Mouse (Mus musculus): Measurements from ENCODE around the gene Runx1. TPM values are rescaled to one million over a fixed set of nuclear protein-coding genes. Genes with fewer than 3 reads are reported as not detected.

The Runx1 gene
- polyA plus RNA-seq, 1 experiment from 2014 or later: 1.2 TPM

DNA sequence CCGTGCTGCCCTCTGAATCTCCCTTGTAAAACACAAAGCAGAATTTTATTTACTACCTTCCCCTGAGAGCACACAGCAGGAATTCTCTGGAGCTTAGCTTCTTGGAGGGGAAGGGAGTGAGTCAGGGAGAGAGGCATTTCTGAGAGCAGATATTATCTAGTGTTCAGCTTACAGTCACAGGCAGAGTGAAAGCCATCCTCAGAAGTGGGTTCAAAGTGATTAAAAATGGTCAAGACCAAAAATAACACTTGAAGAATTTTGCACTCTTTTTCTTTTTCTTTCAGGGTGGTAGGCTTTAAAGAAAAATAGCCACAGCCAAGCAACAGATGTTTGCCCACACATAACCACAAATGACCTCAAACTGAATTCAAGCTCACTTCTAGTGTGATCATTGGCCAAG lies 115.8 kb downstream of the Runx1 start:
- Histone ChIP-seq H3K4me1 (ENCODE audit: control insufficient read depth, insufficient read depth, low read length) (no peaks in the 10 kb centered on the region), H3K9me3 (ENCODE audit: control insufficient read depth, low read length) (no peaks in the 10 kb centered on the region), H3K36me3 (ENCODE audit: control insufficient read depth, insufficient read depth, low read length) (no peaks in the 10 kb centered on the region), H3K27ac (ENCODE audit: low read depth, low read length) (no peak overlapping the region), H3K4me3 (ENCODE audit: low read depth, low read length) (no peak overlapping the region), H3K27me3 (ENCODE audit: control insufficient read depth, insufficient read depth, low read length) (no peaks in the 10 kb centered on the region), H3K4me2 (ENCODE audit: low read depth) (no peak overlapping the region), H3K9ac (ENCODE audit: low read length) (no peak overlapping the region)
- ATAC-seq (ENCODE audit: insufficient read depth, low FRiP score, low TSS enrichment) (no peak), DNase-seq (ENCODE audit: low spot score) (no peak)
- 16% methylated on average over 1 of the region's 1 CpGs for WGBS

DNA sequence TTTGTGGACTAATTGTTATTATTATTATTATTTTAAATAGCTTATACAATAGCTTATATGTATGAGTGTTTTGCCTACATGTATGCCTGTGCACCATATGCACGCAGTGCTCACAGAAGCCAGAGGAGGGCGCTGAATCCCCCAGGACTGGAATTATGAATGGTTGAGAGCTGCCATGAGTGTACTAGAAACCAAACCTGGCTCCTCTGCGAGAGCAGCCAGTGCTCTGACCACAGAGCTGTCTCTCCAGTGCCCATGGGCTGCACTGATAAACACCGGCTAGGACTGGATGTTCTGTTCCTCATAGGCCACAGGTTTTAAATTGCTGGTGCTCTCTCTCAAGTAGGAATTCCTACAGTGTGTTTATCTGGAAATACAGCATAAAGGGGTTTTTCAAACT lies 117.2 kb downstream of the Runx1 start:
- Histone ChIP-seq H3K9ac (ENCODE audit: low read length) (no peak overlapping the region), H3K4me3 (ENCODE audit: low read depth, low read length) (no peak overlapping the region), H3K4me1 (ENCODE audit: control insufficient read depth, insufficient read depth, low read length) (no peaks in the 10 kb centered on the region), H3K27ac (ENCODE audit: low read depth, low read length) (no peak overlapping the region), H3K4me2 (ENCODE audit: low read depth) (no peak overlapping the region), H3K36me3 (ENCODE audit: control insufficient read depth, insufficient read depth, low read length) (no peaks in the 10 kb centered on the region), H3K27me3 (ENCODE audit: control insufficient read depth, insufficient read depth, low read length) (no peaks in the 10 kb centered on the region), H3K9me3 (ENCODE audit: control insufficient read depth, low read length) (no peaks in the 10 kb centered on the region)
- WGBS: 66% methylated on average over 4 of the region's 4 CpGs
- ATAC-seq (ENCODE audit: insufficient read depth, low FRiP score, low TSS enrichment): no peak
- DNase-seq (ENCODE audit: low spot score): no peak

DNA sequence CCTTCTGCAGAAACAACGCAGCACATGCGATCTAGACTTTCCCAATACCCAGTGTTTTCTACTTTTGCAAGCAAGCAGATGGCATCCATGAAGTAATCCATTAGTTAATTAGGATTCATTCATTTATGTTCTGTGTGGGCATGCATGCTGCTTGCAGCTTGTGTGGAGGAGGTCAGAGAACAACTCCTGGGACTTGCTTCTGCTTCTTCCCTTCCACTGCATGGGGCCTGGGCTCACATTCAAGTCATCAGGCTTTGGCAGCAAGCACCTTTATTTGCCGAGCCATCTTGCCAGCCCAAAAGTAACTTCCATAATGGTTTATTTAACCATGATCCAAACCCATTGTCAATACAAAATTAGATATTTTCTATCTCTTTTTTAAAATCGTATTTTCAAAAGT lies 118.2 kb downstream of the Runx1 start:
- Histone ChIP-seq H3K4me2 (ENCODE audit: low read depth) (no peak overlapping the region), H3K27me3 (ENCODE audit: control insufficient read depth, insufficient read depth, low read length) (no peaks in the 10 kb centered on the region), H3K27ac (ENCODE audit: low read depth, low read length) (no peak overlapping the region), H3K9me3 (ENCODE audit: control insufficient read depth, low read length) (no peaks in the 10 kb centered on the region), H3K36me3 (ENCODE audit: control insufficient read depth, insufficient read depth, low read length) (no peaks in the 10 kb centered on the region), H3K4me1 (ENCODE audit: control insufficient read depth, insufficient read depth, low read length) (no peaks in the 10 kb centered on the region), H3K4me3 (ENCODE audit: low read depth, low read length) (no peak overlapping the region), H3K9ac (ENCODE audit: low read length) (no peak overlapping the region)
- ATAC-seq (ENCODE audit: insufficient read depth, low FRiP score, low TSS enrichment) (no peak), DNase-seq (ENCODE audit: low spot score) (no peak)
- WGBS: 84% methylated on average over 4 of the region's 4 CpGs

DNA sequence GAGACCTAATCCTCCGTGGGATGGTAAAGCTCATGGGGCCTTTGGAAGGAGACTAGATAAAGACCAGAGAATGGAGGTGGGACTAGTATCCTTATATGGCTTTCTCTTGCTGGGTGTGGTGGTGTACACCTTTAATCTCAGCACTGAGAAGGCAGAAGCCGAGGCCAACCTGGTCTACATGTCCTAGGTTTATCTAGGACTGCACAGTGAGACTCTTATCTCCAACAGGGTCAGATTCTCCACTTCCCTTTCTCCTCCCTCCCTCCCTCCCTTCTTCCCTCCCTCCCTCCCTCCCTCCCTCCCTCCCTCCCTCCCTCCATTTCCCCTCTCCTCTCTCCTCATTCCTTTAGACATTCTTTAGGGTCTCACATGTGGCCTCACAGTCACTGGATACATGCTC lies 118.8 kb downstream of the Runx1 start:
- no peak for ATAC-seq (ENCODE audit: insufficient read depth, low FRiP score, low TSS enrichment)
- WGBS: 80% methylated on average over 2 of the region's 2 CpGs
- Histone ChIP-seq H3K4me1 (ENCODE audit: control insufficient read depth, insufficient read depth, low read length) (no peaks in the 10 kb centered on the region), H3K9me3 (ENCODE audit: control insufficient read depth, low read length) (no peaks in the 10 kb centered on the region), H3K27ac (ENCODE audit: low read depth, low read length) (no peak overlapping the region), H3K9ac (ENCODE audit: low read length) (no peak overlapping the region), H3K4me2 (ENCODE audit: low read depth) (no peak overlapping the region), H3K4me3 (ENCODE audit: low read depth, low read length) (no peak overlapping the region), H3K27me3 (ENCODE audit: control insufficient read depth, insufficient read depth, low read length) (no peaks in the 10 kb centered on the region), H3K36me3 (ENCODE audit: control insufficient read depth, insufficient read depth, low read length) (no peaks in the 10 kb centered on the region)
- no peak for DNase-seq (ENCODE audit: low spot score)

DNA sequence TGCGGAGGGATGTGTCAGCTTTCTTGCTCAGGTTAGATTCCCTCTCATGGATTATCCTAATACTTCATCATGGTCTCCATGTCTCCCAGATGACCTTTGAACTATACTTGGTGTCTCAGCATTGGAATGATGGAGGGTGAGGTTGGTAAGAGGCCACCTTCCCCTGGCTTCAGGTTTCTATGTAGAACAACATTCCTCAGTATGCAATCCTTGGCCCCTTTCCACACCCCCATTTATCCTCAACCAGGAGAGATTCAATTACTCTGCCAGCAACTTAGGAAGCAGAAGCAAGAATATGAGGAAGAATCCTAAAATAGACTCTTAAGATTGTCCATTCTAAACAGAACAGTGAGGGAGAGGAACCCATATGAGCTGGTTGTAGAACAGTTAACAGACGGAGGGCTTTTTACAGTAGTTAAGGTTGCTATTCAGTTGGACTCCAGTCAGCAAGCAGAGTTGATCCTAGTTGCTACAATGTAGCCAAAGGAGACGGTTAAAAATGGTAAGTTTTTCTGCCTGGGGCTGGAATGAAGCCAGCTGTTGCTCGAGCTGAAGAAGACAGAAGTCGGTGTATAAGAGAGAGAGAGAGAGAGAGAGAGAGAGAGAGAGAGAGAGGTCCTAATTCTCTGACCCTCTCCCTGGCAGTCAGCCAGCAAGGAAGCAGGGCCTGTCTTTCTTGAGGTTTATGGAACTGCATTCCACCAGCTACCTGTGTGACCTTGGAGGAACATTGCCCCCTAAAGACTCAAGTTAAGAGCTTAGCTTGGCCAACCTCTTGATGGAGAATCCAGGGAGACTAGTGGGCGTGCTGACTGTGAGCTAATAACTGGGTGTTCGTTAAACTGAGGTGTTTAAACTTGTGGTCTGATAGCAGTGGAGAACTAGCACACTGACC lies 120.1 kb downstream of the Runx1 start:
- H3K4me2 ChIP-seq (ENCODE audit: low read depth): no peak overlapping the region
- peaks cover 2% of the 10 kb centered on the region for H3K27me3 ChIP-seq (ENCODE audit: control insufficient read depth, insufficient read depth, low read length)
- no peaks in the 10 kb centered on the region for H3K9me3 ChIP-seq (ENCODE audit: control insufficient read depth, low read length)
- ATAC-seq (ENCODE audit: insufficient read depth, low FRiP score, low TSS enrichment) (no peak), DNase-seq (ENCODE audit: low spot score) (no peak)
- H3K9ac ChIP-seq (ENCODE audit: low read length): no peak overlapping the region
- no peaks in the 10 kb centered on the region for H3K36me3 ChIP-seq (ENCODE audit: control insufficient read depth, insufficient read depth, low read length)
- no peak overlapping the region for H3K27ac ChIP-seq (ENCODE audit: low read depth, low read length)
- no peaks in the 10 kb centered on the region for H3K4me1 ChIP-seq (ENCODE audit: control insufficient read depth, insufficient read depth, low read length)
- 78% methylated on average over 7 of the region's 7 CpGs for WGBS
- H3K4me3 ChIP-seq (ENCODE audit: low read depth, low read length): no peak overlapping the region

DNA sequence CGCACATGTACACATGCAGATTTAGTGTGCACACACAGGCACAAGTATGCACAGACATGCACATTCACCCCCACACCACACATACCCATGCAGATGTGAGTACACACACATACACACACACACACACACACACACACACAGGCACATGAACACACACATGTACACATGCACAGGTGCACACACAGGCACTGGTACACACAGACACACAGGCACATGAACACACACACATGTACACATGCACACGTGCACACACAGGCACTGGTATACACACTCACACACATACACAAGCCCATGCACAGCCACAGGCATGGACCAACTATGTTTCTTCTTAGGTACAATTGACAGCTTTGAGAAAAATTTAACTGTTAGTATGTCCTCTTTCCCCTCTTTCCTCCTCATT lies 122.1 kb downstream of the Runx1 start:
- no peaks in the 10 kb centered on the region for H3K9me3 ChIP-seq (ENCODE audit: control insufficient read depth, low read length)
- no peak overlapping the region for H3K27ac ChIP-seq (ENCODE audit: low read depth, low read length)
- peaks cover 20% of the 10 kb centered on the region for H3K27me3 ChIP-seq (ENCODE audit: control insufficient read depth, insufficient read depth, low read length)
- WGBS: 91% methylated on average over 2 of the region's 2 CpGs
- H3K4me1 ChIP-seq (ENCODE audit: control insufficient read depth, insufficient read depth, low read length): peaks cover 1% of the 10 kb centered on the region; the same call in 1 of the 2 replicates
- no peak overlapping the region for H3K4me3 ChIP-seq (ENCODE audit: low read depth, low read length)
- DNase-seq (ENCODE audit: low spot score) (no peak), ATAC-seq (ENCODE audit: insufficient read depth, low FRiP score, low TSS enrichment) (no peak)
- no peak overlapping the region for H3K4me2 ChIP-seq (ENCODE audit: low read depth)
- H3K36me3 ChIP-seq (ENCODE audit: control insufficient read depth, insufficient read depth, low read length): no peaks in the 10 kb centered on the region
- H3K9ac ChIP-seq (ENCODE audit: low read length): no peak overlapping the region

DNA sequence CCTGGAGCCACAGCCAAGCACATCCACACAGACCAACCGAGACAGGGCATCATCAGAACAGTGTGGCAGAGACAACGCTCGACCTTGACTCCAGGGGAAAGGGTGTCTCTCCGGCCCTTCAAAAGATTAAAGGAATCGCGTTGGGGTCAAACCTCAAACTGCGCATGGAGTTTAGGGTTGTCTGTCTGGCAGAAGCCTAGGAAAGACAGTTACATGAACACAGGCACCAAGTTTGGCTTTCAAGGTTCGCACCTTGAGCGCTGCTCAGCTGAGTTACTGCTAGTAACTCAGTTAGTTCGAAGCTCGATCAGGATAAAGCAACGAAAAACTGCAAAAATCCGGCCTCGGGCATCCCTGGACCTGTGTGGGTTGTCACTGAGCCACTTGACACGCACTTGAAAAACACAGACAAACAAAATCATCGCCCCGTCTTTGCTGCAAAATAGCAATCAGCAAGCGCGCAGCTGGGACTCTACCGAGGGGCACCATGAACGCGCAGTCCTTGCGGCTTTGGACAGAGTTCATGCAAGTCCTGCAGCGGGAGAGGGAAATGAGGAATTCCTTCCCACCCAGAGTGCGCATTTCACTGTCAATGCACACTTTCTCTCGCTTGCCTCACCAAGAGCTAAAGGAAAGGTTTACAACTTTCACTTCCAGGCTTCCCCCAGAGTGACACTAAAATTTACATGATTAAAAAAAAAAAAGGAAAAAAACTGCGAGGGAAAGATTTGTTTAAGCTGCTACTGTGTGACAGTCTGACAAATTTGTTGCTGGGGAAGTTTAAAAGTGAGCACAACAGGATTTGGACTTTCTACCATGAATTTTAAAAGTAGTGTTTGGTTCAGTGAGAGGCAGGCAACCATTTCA lies 126.2 kb downstream of the Runx1 start:
- Histone ChIP-seq H3K4me1 (ENCODE audit: control insufficient read depth, insufficient read depth, low read length) (peaks cover 13% of the 10 kb centered on the region), H3K27me3 (ENCODE audit: control insufficient read depth, insufficient read depth, low read length) (peaks cover 56% of the 10 kb centered on the region), H3K9ac (ENCODE audit: low read length) (no peak overlapping the region), H3K4me3 (ENCODE audit: low read depth, low read length) (0 out of 2 replicates have a peak overlapping the region, but pooled peaks have one; percentile 6), H3K4me2 (ENCODE audit: low read depth) (no peak overlapping the region), H3K27ac (ENCODE audit: low read depth, low read length) (no peak overlapping the region), H3K36me3 (ENCODE audit: control insufficient read depth, insufficient read depth, low read length) (no peaks in the 10 kb centered on the region), H3K9me3 (ENCODE audit: control insufficient read depth, low read length) (no peaks in the 10 kb centered on the region)
- DNase-seq (ENCODE audit: low spot score) (peak; percentile 44), ATAC-seq (ENCODE audit: insufficient read depth, low FRiP score, low TSS enrichment) (no peak)
- WGBS: 1% methylated on average over 27 of the region's 27 CpGs

DNA sequence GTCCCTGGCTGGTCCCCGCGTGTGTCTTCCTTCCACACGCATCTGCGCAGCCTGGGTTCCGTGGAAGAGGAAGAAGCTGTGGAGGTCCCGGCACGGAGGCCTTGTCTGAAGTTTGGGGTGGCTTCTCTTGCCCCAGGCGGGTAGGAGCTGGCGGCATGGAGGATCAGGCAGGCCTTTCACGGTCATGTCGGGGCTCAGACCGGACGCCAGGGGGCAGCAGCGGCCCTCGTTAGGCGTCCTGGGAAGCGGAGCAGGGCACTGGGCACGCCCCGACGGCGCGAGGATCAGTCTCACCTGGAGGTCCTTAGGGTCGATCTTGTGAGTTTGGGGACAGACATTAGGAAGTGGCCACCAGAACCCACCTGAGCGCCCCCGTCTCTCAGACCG lies 127.3 kb downstream of the Runx1 start:
- Histone ChIP-seq H3K36me3 (ENCODE audit: control insufficient read depth, insufficient read depth, low read length) (no peaks in the 10 kb centered on the region), H3K4me1 (ENCODE audit: control insufficient read depth, insufficient read depth, low read length) (peaks cover 13% of the 10 kb centered on the region), H3K4me2 (ENCODE audit: low read depth) (peak overlapping the region; percentile 99), H3K9me3 (ENCODE audit: control insufficient read depth, low read length) (no peaks in the 10 kb centered on the region), H3K27ac (ENCODE audit: low read depth, low read length) (no peak overlapping the region), H3K27me3 (ENCODE audit: control insufficient read depth, insufficient read depth, low read length) (peaks cover 62% of the 10 kb centered on the region), H3K9ac (ENCODE audit: low read length) (peak overlapping the region; percentile 38; the same call in 1 of the 2 replicates), H3K4me3 (ENCODE audit: low read depth, low read length) (peak overlapping the region; percentile 58)
- under 1% methylated on average over 26 of the region's 26 CpGs for WGBS
- ATAC-seq (ENCODE audit: insufficient read depth, low FRiP score, low TSS enrichment): peak; percentile 77
- DNase-seq (ENCODE audit: low spot score): peak; percentile 91
